Mouse (Mus musculus) MEL (cell line): ENCODE results near the gene Efhd2. TPM values are rescaled to one million over a fixed set of nuclear protein-coding genes. Genes with fewer than 3 reads are reported as not detected.

ENCODE experiments used
- DNase-seq: peaks from one replicate; pipeline ENCODE4 v3.0.0; 2011; ENCODE audit warnings: low read depth, low spot score
- H3K27ac ChIP-seq: 2 replicates; pipeline ENCODE4 v1.5.1; 2012; ENCODE audit warnings: low read depth, mild to moderate bottlenecking, control low read depth, low read length, moderate library complexity; ENCODE audit not compliant: control insufficient read depth
- H3K27me3 ChIP-seq, 2 experiments: fragments of 150-350 bp in 1 of 2; sonication (generic) in 1 of 2; 2 replicates each; pipeline ENCODE4 v1.6.1; 2012; ENCODE audit warnings: low read length in 2 of 2, mild to moderate bottlenecking in 2 of 2, improper control_type of control experiment in 1 of 2, moderate library complexity in 1 of 2; ENCODE audit not compliant: insufficient read depth in 2 of 2, control insufficient read depth in 1 of 2
- H3K36me3 ChIP-seq, 2 experiments: 2 replicates each; pipeline ENCODE4 v1.6.1; 2012 to 2014; ENCODE audit warnings: low read length in 2 of 2, improper control_type of control experiment in 1 of 2, inconsistent platforms in 1 of 2, mild to moderate bottlenecking in 1 of 2; ENCODE audit not compliant: insufficient read depth in 2 of 2, control insufficient read depth in 1 of 2
- H3K4me1 ChIP-seq, 2 experiments: fragments of 150-350 bp in 1 of 2; sonication (generic) in 1 of 2; 2 replicates each; pipeline ENCODE4 v1.6.1; 2012; ENCODE audit warnings: low read length in 2 of 2, improper control_type of control experiment in 1 of 2, mild to moderate bottlenecking in 1 of 2; ENCODE audit not compliant: insufficient read depth in 2 of 2, control insufficient read depth in 1 of 2
- H3K4me3 ChIP-seq, 2 experiments: fragments of 150-350 bp in 1 of 2; sonication (generic) in 1 of 2; 2 replicates each; pipeline ENCODE4 v1.5.1; 2012; ENCODE audit warnings: low read depth in 2 of 2, low read length in 2 of 2, mild to moderate bottlenecking in 2 of 2, moderate library complexity in 2 of 2, control low read depth in 1 of 2, improper control_type of control experiment in 1 of 2; ENCODE audit not compliant: control insufficient read depth in 1 of 2, insufficient read depth in 1 of 2
- H3K79me2 ChIP-seq: 2 replicates; pipeline ENCODE4 v1.6.1; 2012; ENCODE audit warnings: mild to moderate bottlenecking, low read length, moderate library complexity; ENCODE audit not compliant: control insufficient read depth, poor library complexity, insufficient read depth
- H3K9ac ChIP-seq: 2 replicates; pipeline ENCODE4 v1.6.1; 2012; ENCODE audit warnings: low read depth, mild to moderate bottlenecking, control low read depth, low read length, moderate library complexity; ENCODE audit not compliant: control insufficient read depth, poor library complexity, severe bottlenecking
- H3K9me3 ChIP-seq: fragments of 150-350 bp; sonication (generic); replicated peaks from 2 replicates; pipeline ENCODE4 v1.6.1; 2012; ENCODE audit warnings: mild to moderate bottlenecking, low read length, improper control_type of control experiment, moderate library complexity; ENCODE audit not compliant: insufficient read depth
- CHD2 ChIP-seq: IDR thresholded peaks from 2 replicates; pipeline ENCODE4 v1.6.1; 2011; ENCODE audit warnings: low read length, improper control_type of control experiment
- E2F4 ChIP-seq: IDR thresholded peaks from 2 replicates; pipeline ENCODE4 v1.6.1; 2011; ENCODE audit warnings: low read depth, low read length, improper control_type of control experiment, borderline replicate concordance
- ELF1 ChIP-seq: IDR thresholded peaks from 2 replicates; pipeline ENCODE4 v1.6.1; 2014; ENCODE audit warnings: low read depth, mild to moderate bottlenecking, inconsistent platforms, low read length, improper control_type of control experiment, moderate library complexity
- ETS1 ChIP-seq: IDR thresholded peaks from 2 replicates; pipeline ENCODE4 v1.6.1; 2012; ENCODE audit warnings: low read depth, mild to moderate bottlenecking, inconsistent platforms, low read length, improper control_type of control experiment, moderate library complexity
- GABPA ChIP-seq: IDR thresholded peaks from 2 replicates; pipeline ENCODE4 v1.6.1; 2012; ENCODE audit warnings: low read depth, mild to moderate bottlenecking, inconsistent platforms, low read length, improper control_type of control experiment, moderate library complexity
- HCFC1 ChIP-seq: IDR thresholded peaks from 2 replicates; pipeline ENCODE4 v1.6.1; 2012; ENCODE audit warnings: low read depth, mild to moderate bottlenecking, inconsistent platforms, low read length, improper control_type of control experiment, moderate library complexity
- KAT2A ChIP-seq: conservative IDR thresholded peaks from 2 replicates; pipeline ENCODE4 v1.6.1; 2012; ENCODE audit warnings: low read depth, low read length, improper control_type of control experiment, inconsistent platforms
- MAFK ChIP-seq: IDR thresholded peaks from 2 replicates; pipeline ENCODE4 v1.6.1; 2011; ENCODE audit warnings: low read depth, mild to moderate bottlenecking, low read length, improper control_type of control experiment, borderline replicate concordance
- MAZ ChIP-seq: IDR thresholded peaks from 2 replicates; pipeline ENCODE4 v1.6.1; 2012; ENCODE audit warnings: low read depth, mild to moderate bottlenecking, inconsistent platforms, low read length, improper control_type of control experiment
- MYB ChIP-seq: IDR thresholded peaks from 2 replicates; pipeline ENCODE4 v1.6.1; 2011; ENCODE audit warnings: mild to moderate bottlenecking, low read depth, low read length, improper control_type of control experiment
- NRF1 ChIP-seq: IDR thresholded peaks from 2 replicates; pipeline ENCODE4 v1.6.1; 2014; ENCODE audit warnings: low read depth, mild to moderate bottlenecking, inconsistent platforms, low read length, improper control_type of control experiment, moderate library complexity; ENCODE audit not compliant: poor library complexity, insufficient read depth, severe bottlenecking
- POLR2A ChIP-seq, 2 experiments: IDR thresholded peaks; 2 replicates each; pipeline ENCODE4 v1.6.1; 2011 to 2012; ENCODE audit warnings: low read length in 2 of 2, mild to moderate bottlenecking in 2 of 2, control low read depth in 1 of 2, improper control_type of control experiment in 1 of 2, low read depth in 1 of 2, moderate library complexity in 1 of 2; ENCODE audit not compliant: control insufficient read depth in 1 of 2, insufficient read depth in 1 of 2, poor library complexity in 1 of 2
- POLR2AphosphoS2 ChIP-seq: IDR thresholded peaks from 2 replicates; pipeline ENCODE4 v1.6.1; 2011; ENCODE audit warnings: low read length, improper control_type of control experiment
- RCOR1 ChIP-seq: IDR thresholded peaks from 2 replicates; pipeline ENCODE4 v1.6.1; 2012; ENCODE audit warnings: low read depth, mild to moderate bottlenecking, inconsistent platforms, low read length, improper control_type of control experiment
- SIN3A ChIP-seq: IDR thresholded peaks from 2 replicates; pipeline ENCODE4 v1.6.1; 2012; ENCODE audit warnings: low read length, improper control_type of control experiment, inconsistent platforms
- TCF12 ChIP-seq: IDR thresholded peaks from 2 replicates; pipeline ENCODE4 v1.6.1; 2014; ENCODE audit warnings: low read depth, mild to moderate bottlenecking, inconsistent platforms, low read length, improper control_type of control experiment, moderate library complexity
- UBTF ChIP-seq: IDR thresholded peaks from 2 replicates; pipeline ENCODE4 v1.6.1; 2012; ENCODE audit warnings: low read depth, mild to moderate bottlenecking, inconsistent platforms, low read length, improper control_type of control experiment, moderate library complexity, borderline replicate concordance; ENCODE audit not compliant: insufficient read depth
- USF2 ChIP-seq, 2 experiments: IDR thresholded peaks; 2 replicates each; pipeline ENCODE4 v1.6.1; 2011 to 2012; ENCODE audit warnings: improper control_type of control experiment in 2 of 2, low read length in 2 of 2, borderline replicate concordance in 1 of 2, inconsistent platforms in 1 of 2, low read depth in 1 of 2, mild to moderate bottlenecking in 1 of 2; ENCODE audit not compliant: insufficient read depth in 1 of 2
- ZKSCAN1 ChIP-seq: IDR thresholded peaks from 2 replicates; pipeline ENCODE4 v1.6.1; 2012; ENCODE audit warnings: low read depth, mild to moderate bottlenecking, inconsistent platforms, low read length, improper control_type of control experiment, moderate library complexity
- ZMIZ1 ChIP-seq: IDR thresholded peaks from 2 replicates; pipeline ENCODE4 v1.6.1; 2012; ENCODE audit warnings: low read depth, mild to moderate bottlenecking, inconsistent platforms, low read length, improper control_type of control experiment, moderate library complexity
- ZNF384 ChIP-seq: IDR thresholded peaks from 2 replicates; pipeline ENCODE4 v1.6.1; 2012; ENCODE audit warnings: low read depth, mild to moderate bottlenecking, inconsistent platforms, low read length, improper control_type of control experiment
- polyA plus RNA-seq, 2 experiments: library from polyadenylated mRNA; stranded (reverse) in 1 of 2; unstranded in 1 of 2; fragments of >175 nt in 1 of 2; fragments of >200 nt in 1 of 2; gene quantifications; 2 replicates each; pipeline versions ENCODE4 v1.2.1 to v1.2.4; 2012; ENCODE audit warnings: low replicate concordance in 2 of 2, low read depth in 1 of 2; ENCODE audit not compliant: insufficient read length in 2 of 2, insufficient read depth in 1 of 2, missing spikeins in 1 of 2
- total RNA-seq: library from RNA; depleted of rRNA; stranded (reverse); fragments of 300-350 nt; gene quantifications from 2 replicates; pipeline ENCODE4 v1.2.3, GENCODE M21; 2012

The Efhd2 gene
- total and polyA plus RNA-seq, 3 experiments, result 32.4 to 79.1 TPM; not detected in 1

DNA sequence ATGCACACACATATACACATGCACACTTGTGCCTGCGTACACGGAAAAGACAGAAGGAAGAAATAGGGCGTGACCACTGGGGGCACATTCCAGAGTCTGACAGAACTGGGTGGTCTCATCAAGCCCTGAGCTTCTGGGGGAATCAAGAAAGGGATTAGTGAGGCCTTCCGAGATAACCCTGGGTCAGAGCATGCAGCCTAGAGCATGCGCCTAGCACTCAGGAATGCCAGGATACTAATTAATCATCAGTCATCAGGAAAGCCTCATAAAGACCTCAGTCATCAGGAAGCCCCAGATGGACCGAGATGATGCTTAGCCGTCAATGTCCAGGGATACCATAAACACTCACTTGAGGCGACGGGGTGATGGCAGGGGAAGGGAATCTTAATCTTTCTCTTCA is 5.2 kb upstream of the Efhd2 start:
- peaks cover 0 to 6% of the 10 kb centered on the region in 2 experiments; a peak in 2 of 4 replicates for H3K4me1 ChIP-seq
- no peak for DNase-seq
- TF ChIP-seq RCOR1, result no peak
- TF ChIP-seq UBTF, result no peak
- no peak for TF ChIP-seq SIN3A
- TF ChIP-seq ETS1, result no peak
- no peak for TF ChIP-seq ELF1
- TF ChIP-seq USF2 (IDR thresholded peaks at IDR 0.05; ENCODE audit: borderline replicate concordance in 1 of 2, insufficient read depth in 1 of 2, low read depth in 1 of 2, low read length in 2 of 2), result no peak
- no peak for TF ChIP-seq ZKSCAN1
- TF ChIP-seq MAFK, result no peak
- TF ChIP-seq MAZ, result no peak
- no peak for TF ChIP-seq HCFC1
- H3K9ac ChIP-seq, result no peak overlapping the region
- H3K9me3 ChIP-seq, result no peaks in the 10 kb centered on the region
- H3K27me3 ChIP-seq, result 0 out of 4 replicates have a peak, but pooled peaks cover 0 to 2% of the 10 kb centered on the region in 2 experiments
- peaks cover 0 to 4% of the 10 kb centered on the region in 2 experiments; a peak in 1 of 4 replicates for H3K36me3 ChIP-seq
- H3K4me3 ChIP-seq, result no peak overlapping the region
- H3K27ac ChIP-seq, result no peak overlapping the region
- H3K79me2 ChIP-seq, result no peaks in the 10 kb centered on the region

GRCm38 (mm10) chr4:141879074-141879473 is 4.4 kb upstream of the Efhd2 start:
- Histone ChIP-seq H3K36me3 (peaks cover 0 to 4% of the 10 kb centered on the region in 2 experiments; a peak in 1 of 4 replicates), H3K79me2 (peaks cover 5% of the 10 kb centered on the region), H3K27ac (no peak overlapping the region), H3K9ac (no peak overlapping the region), H3K9me3 (no peaks in the 10 kb centered on the region), H3K4me1 (peaks cover 0 to 6% of the 10 kb centered on the region in 2 experiments; a peak in 2 of 4 replicates), H3K4me3 (no peak overlapping the region), H3K27me3 (0 out of 4 replicates have a peak, but pooled peaks cover 0 to 2% of the 10 kb centered on the region in 2 experiments)
- TF ChIP-seq SIN3A (no peak), E2F4 (no peak), KAT2A (no peak), MAZ (no peak), MYB (no peak), POLR2A (IDR thresholded peaks at IDR 0.05; ENCODE audit: control insufficient read depth in 1 of 2, insufficient read depth in 1 of 2, low read depth in 1 of 2, low read length in 2 of 2, poor library complexity in 1 of 2) (no peak), ZNF384 (no peak), ZMIZ1 (no peak), MAFK (no peak), NRF1 (no peak), ETS1 (no peak), CHD2 (no peak), RCOR1 (no peak), POLR2AphosphoS2 (no peak), GABPA (no peak), TCF12 (no peak)
- DNase-seq, result no peak
